Mouse (Mus musculus) intestine, postnatal 0 days (tissue): ENCODE results near the gene Pkig. TPM values are rescaled to one million over a fixed set of nuclear protein-coding genes. Genes with fewer than 3 reads are reported as not detected.
"Not testable (repeated sequence)": the region's sequence is repeated elsewhere in the genome, so short reads cannot be mapped to it uniquely, and the experiment has no call there.

Source experiments
- ATAC-seq: fragments of 200-750 bp; cut with Nextera tagmentation; 2 replicates; pipeline ENCODE4 v1.8.0; 2017; ENCODE audit warnings: mild to moderate bottlenecking, moderate TSS enrichment, moderate library complexity
- H3K27ac ChIP-seq: fragments of 300-500 bp; sonication (generic); 2 replicates; pipeline ENCODE4 v1.5.1; 2014; ENCODE audit warnings: mild to moderate bottlenecking, low read depth, low read length, moderate library complexity
- H3K27me3 ChIP-seq: fragments of 300-500 bp; sonication (generic); replicated peaks from 2 replicates; pipeline ENCODE4 v1.6.1; 2014; ENCODE audit warnings: low read length, mixed read lengths; ENCODE audit not compliant: control insufficient read depth, insufficient read depth
- H3K36me3 ChIP-seq: fragments of 300-500 bp; sonication (generic); 2 replicates; pipeline ENCODE4 v1.6.1; 2014; ENCODE audit warnings: mild to moderate bottlenecking, moderate library complexity; ENCODE audit not compliant: control insufficient read depth, insufficient read depth
- H3K4me1 ChIP-seq: fragments of 300-500 bp; sonication (generic); replicated peaks from 2 replicates; pipeline ENCODE4 v1.6.1; 2014; ENCODE audit warnings: antibody characterized with exemption, low read length, mixed read lengths; ENCODE audit not compliant: control insufficient read depth, insufficient read depth
- H3K4me2 ChIP-seq: fragments of 300-500 bp; sonication (generic); replicated peaks from 2 replicates; pipeline ENCODE4 v1.6.1; 2014; ENCODE audit warnings: low read depth, mild to moderate bottlenecking, moderate library complexity
- H3K4me3 ChIP-seq: fragments of 300-500 bp; sonication (generic); 2 replicates; pipeline ENCODE4 v1.5.1; 2014; ENCODE audit warnings: low read depth, low read length
- H3K9ac ChIP-seq: fragments of 300-500 bp; sonication (generic); 2 replicates; pipeline ENCODE4 v1.6.1; 2014; ENCODE audit warnings: mild to moderate bottlenecking, low read depth, low read length
- H3K9me3 ChIP-seq: fragments of 300-500 bp; sonication (generic); 2 replicates; pipeline ENCODE4 v1.6.1; 2016; ENCODE audit warnings: mixed run types; ENCODE audit not compliant: control insufficient read depth
- CTCF ChIP-seq: sonication (generic); IDR thresholded peaks from 2 replicates; pipeline ENCODE4 v1.5.1; 2016; ENCODE audit warnings: low read depth, mild to moderate bottlenecking, control low read depth, antibody characterized with exemption, moderate library complexity
- WGBS: fragments of 180-500 bp; shearing (Covaris S2); extraction: QIAGEN DNeasy Blood & Tissue Kit; methylation state at CpG from one replicate; pipeline ENCODE4 v1.1.7; 2014; 5-methylcytosine and 5-hydroxymethylcytosine counted together
- polyA plus RNA-seq: library from polyadenylated mRNA; unstranded; fragments of >200 nt; fragmentation: Nextera tagmentation; extraction: Ambion mirVana; gene quantifications from 2 replicates; pipeline ENCODE4 v1.2.1, GENCODE M21; 2015

Pkig gene
- polyA plus RNA-seq, 1 experiment from 2014 or later, result 116 TPM

GRCm38 (mm10) chr2:163615906-163616651 is 42.1 kb upstream of the Pkig start:
- no peak for ATAC-seq
- H3K4me2 ChIP-seq, result no peak overlapping the region
- 0 out of 2 replicates have a peak, but pooled peaks cover 4% of the 10 kb centered on the region for H3K4me1 ChIP-seq
- H3K4me3 ChIP-seq, result no peak overlapping the region
- H3K9ac ChIP-seq, result no peak overlapping the region
- H3K27ac ChIP-seq, result peak overlapping the region; percentile 12; the same call in 1 of the 2 replicates
- no peak for TF ChIP-seq CTCF
- 86% methylated on average over 4 of the region's 4 CpGs for WGBS
- no peaks in the 10 kb centered on the region for H3K9me3 ChIP-seq
- H3K36me3 ChIP-seq, result peaks cover 75% of the 10 kb centered on the region
- no peaks in the 10 kb centered on the region for H3K27me3 ChIP-seq

GRCm38 (mm10) chr2:163616652-163617227 is 41.4 kb upstream of the Pkig start:
- Histone ChIP-seq H3K4me3 (no peak overlapping the region), H3K27me3 (no peaks in the 10 kb centered on the region), H3K9me3 (no peaks in the 10 kb centered on the region), H3K27ac (peak overlapping the region; percentile 12; the same call in 1 of the 2 replicates), H3K4me1 (0 out of 2 replicates have a peak, but pooled peaks cover 1% of the 10 kb centered on the region), H3K9ac (no peak overlapping the region), H3K4me2 (no peak overlapping the region), H3K36me3 (peaks cover 77% of the 10 kb centered on the region)
- no peak for TF ChIP-seq CTCF
- ATAC-seq, result peak; percentile 40; the same call in 1 of the 2 replicates
- WGBS, result 67% methylated on average over 3 of the region's 3 CpGs

- no peak overlapping the region for H3K9ac ChIP-seq
- no peak for TF ChIP-seq CTCF
- H3K36me3 ChIP-seq, result peaks cover 71% of the 10 kb centered on the region
- H3K4me2 ChIP-seq, result no peak overlapping the region
- no peaks in the 10 kb centered on the region for H3K9me3 ChIP-seq
- no peak overlapping the region for H3K27ac ChIP-seq
- H3K27me3 ChIP-seq, result no peaks in the 10 kb centered on the region
- WGBS, result 79% methylated on average over 3 of the region's 3 CpGs
- H3K4me3 ChIP-seq, result no peak overlapping the region
- no peaks in the 10 kb centered on the region for H3K4me1 ChIP-seq
- ATAC-seq, result no peak
Measured at GRCm38 (mm10) chr2:163617232-163617863, 40.8 kb upstream of the Pkig start.

- H3K27ac ChIP-seq, result peak overlapping the region; percentile 16; the same call in 1 of the 2 replicates
- H3K36me3 ChIP-seq, result peaks cover 71% of the 10 kb centered on the region
- no peak for TF ChIP-seq CTCF
- no peak for ATAC-seq
- H3K27me3 ChIP-seq, result no peaks in the 10 kb centered on the region
- H3K4me2 ChIP-seq, result no peak overlapping the region
- H3K4me1 ChIP-seq, result no peaks in the 10 kb centered on the region
- H3K9ac ChIP-seq, result no peak overlapping the region
- WGBS, result 89% methylated on average over 4 of the region's 4 CpGs
- H3K9me3 ChIP-seq, result no peaks in the 10 kb centered on the region
- H3K4me3 ChIP-seq, result no peak overlapping the region
Measured at GRCm38 (mm10) chr2:163617874-163618273, 40.3 kb upstream of the Pkig start.

- Histone ChIP-seq H3K9me3 (no peaks in the 10 kb centered on the region), H3K4me1 (no peaks in the 10 kb centered on the region), H3K9ac (no peak overlapping the region), H3K4me3 (no peak overlapping the region), H3K36me3 (peaks cover 66% of the 10 kb centered on the region), H3K27ac (peak overlapping the region; percentile 10), H3K27me3 (no peaks in the 10 kb centered on the region), H3K4me2 (no peak overlapping the region)
- peak; percentile 67 for ATAC-seq
- WGBS, result 44% methylated on average over 8 of the region's 8 CpGs
- no peak for TF ChIP-seq CTCF
Measured at GRCm38 (mm10) chr2:163620451-163620850, 37.7 kb upstream of the Pkig start.

- not testable (repeated sequence) for ATAC-seq, H3K4me1 ChIP-seq, H3K27ac ChIP-seq, H3K27me3 ChIP-seq, H3K9ac ChIP-seq, H3K4me3 ChIP-seq, H3K9me3 ChIP-seq, H3K4me2 ChIP-seq
- H3K36me3 ChIP-seq, result peaks cover 71% of the 10 kb centered on the region
- WGBS, result 88% methylated on average over 3 of the region's 3 CpGs
Measured at GRCm38 (mm10) chr2:163621401-163621800, 36.8 kb upstream of the Pkig start.
